Mouse (Mus musculus) hindbrain, embryonic 10.5 days (tissue): ENCODE data around the gene Zbtb40. TPM values are rescaled to one million over a fixed set of nuclear protein-coding genes. Genes with fewer than 3 reads are reported as not detected.

ENCODE experiments used
- DNase-seq: peaks from one replicate; pipeline ENCODE4 v3.0.0-alpha.2; 2017; ENCODE audit warnings: low spot score
- H3K27ac ChIP-seq: fragments of 300-500 bp; sonication (generic); 2 replicates; pipeline ENCODE4 v1.5.1; 2016; ENCODE audit warnings: mild to moderate bottlenecking, moderate library complexity
- H3K27me3 ChIP-seq: fragments of 300-500 bp; sonication (generic); 2 replicates; pipeline ENCODE4 v1.6.1; 2016; ENCODE audit warnings: mild to moderate bottlenecking; ENCODE audit not compliant: poor library complexity, insufficient read depth, severe bottlenecking
- H3K36me3 ChIP-seq: fragments of 300-500 bp; sonication (generic); 2 replicates; pipeline ENCODE4 v1.6.1; 2016; ENCODE audit warnings: mild to moderate bottlenecking, moderate library complexity
- H3K4me1 ChIP-seq: fragments of 300-500 bp; sonication (generic); replicated peaks from 2 replicates; pipeline ENCODE4 v1.6.1; 2016; ENCODE audit warnings: mild to moderate bottlenecking
- H3K4me3 ChIP-seq: fragments of 300-500 bp; sonication (generic); 2 replicates; pipeline ENCODE4 v1.5.1; 2016; ENCODE audit warnings: mild to moderate bottlenecking, moderate library complexity
- H3K9me3 ChIP-seq: fragments of 300-500 bp; sonication (generic); 2 replicates; pipeline ENCODE4 v1.6.1; 2016; ENCODE audit warnings: mild to moderate bottlenecking, moderate library complexity
- WGBS: fragments of 180-500 bp; shearing (Covaris S2); methylation state at CpG from one replicate; pipeline ENCODE4 v1.1.7; 2016; 5-methylcytosine and 5-hydroxymethylcytosine counted together
- polyA plus RNA-seq: library from polyadenylated mRNA; unstranded; fragments of >200 nt; fragmentation: Nextera tagmentation; extraction: Ambion mirVana; gene quantifications from 2 replicates; pipeline ENCODE4 v1.2.1, GENCODE M21; 2016

Gene Zbtb40
- 5.5 TPM in 2 replicates for polyA plus RNA-seq

- peak; percentile 98 for DNase-seq
- peak within 1 kb of the TSS; percentile 86 for H3K4me3 ChIP-seq
- under 1% methylated on average over 32 of the region's 32 CpGs for WGBS
These were observed at the start of gene Zbtb40 for GRCm38 (mm10) chr4:137048550-137049032. Zbtb40 (minus strand) TSS chr4:137048801.

DNA sequence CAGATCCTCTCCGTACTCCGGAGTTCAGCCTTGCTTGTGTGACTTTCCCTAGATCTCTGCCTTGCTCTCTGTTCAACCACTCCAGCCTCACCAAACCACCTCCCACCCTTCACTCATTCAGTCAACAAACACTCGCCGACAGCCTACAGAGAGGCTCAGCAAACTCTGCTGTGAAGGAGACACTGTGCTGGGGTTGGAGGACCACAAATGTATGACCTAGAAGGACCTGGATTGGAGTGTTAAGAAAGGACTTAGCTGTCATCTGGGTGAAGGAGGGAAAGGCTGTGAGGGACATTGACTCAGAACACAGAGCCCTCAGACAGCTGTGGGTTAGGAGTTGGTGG is 49.4 kb upstream of the Zbtb40 start:
- Histone ChIP-seq H3K27me3 (no peaks in the 10 kb centered on the region), H3K9me3 (no peaks in the 10 kb centered on the region), H3K4me1 (peaks cover 10% of the 10 kb centered on the region), H3K4me3 (no peak overlapping the region), H3K36me3 (no peaks in the 10 kb centered on the region), H3K27ac (no peak overlapping the region)
- WGBS: 79% methylated on average over 4 of the region's 4 CpGs
- DNase-seq: no peak

More at GRCm38 (mm10) chr4:137048550-137049032, at the start of gene Zbtb40:
- Histone ChIP-seq H3K4me1 (peaks cover 23% of the 10 kb centered on the region), H3K36me3 (no peaks in the 10 kb centered on the region), H3K9me3 (peaks cover 8% of the 10 kb centered on the region; the same call in 1 of the 2 replicates), H3K27ac (peak within 1 kb of the TSS; percentile 92), H3K27me3 (peaks cover 40% of the 10 kb centered on the region)

DNA sequence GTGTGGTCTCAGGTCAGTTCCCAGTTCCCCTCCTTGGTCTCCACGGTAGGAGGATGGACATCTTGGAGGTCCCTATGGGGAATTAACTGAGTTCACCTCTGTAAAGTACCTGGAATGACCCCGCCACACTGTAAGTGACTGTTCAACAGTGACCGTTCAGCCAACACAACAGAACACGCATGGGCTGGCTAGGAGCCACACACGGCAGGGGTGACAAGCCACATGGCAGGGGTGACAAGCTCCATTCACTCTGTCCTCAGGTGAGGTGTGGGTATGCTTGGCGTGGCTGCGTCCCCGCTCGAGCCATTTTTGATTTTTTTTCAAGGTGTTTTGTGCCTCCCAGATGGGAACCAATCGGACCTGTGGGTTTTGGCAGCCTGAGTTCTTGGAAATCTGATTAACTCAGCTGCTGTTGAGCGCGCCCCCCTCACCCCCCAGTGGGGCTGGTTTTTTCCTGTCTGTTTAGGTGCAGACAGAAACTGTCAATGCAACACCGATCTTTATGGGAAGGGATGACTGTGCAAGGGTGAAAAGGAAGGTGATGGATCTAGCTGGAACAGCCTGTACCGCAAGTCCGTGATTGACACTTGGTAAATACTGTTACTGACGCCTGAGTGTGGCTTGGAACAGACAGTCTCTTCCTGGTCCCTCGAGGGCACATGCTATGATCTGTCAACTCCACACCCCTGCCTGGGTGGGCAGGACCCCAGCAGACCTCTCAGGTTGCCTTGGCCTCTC is 48.8 kb upstream of the Zbtb40 start:
- WGBS: 82% methylated on average over 17 of the region's 17 CpGs
- no peak overlapping the region for H3K4me3 ChIP-seq
- no peak overlapping the region for H3K27ac ChIP-seq
- no peaks in the 10 kb centered on the region for H3K27me3 ChIP-seq
- H3K9me3 ChIP-seq: no peaks in the 10 kb centered on the region
- H3K4me1 ChIP-seq: peaks cover 10% of the 10 kb centered on the region
- H3K36me3 ChIP-seq: no peaks in the 10 kb centered on the region
- no peak for DNase-seq

GRCm38 (mm10) chr4:137096353-137096752 is 47.8 kb upstream of the Zbtb40 start:
- Histone ChIP-seq H3K36me3 (no peaks in the 10 kb centered on the region), H3K4me1 (peaks cover 10% of the 10 kb centered on the region), H3K4me3 (no peak overlapping the region), H3K27ac (no peak overlapping the region), H3K27me3 (no peaks in the 10 kb centered on the region), H3K9me3 (no peaks in the 10 kb centered on the region)
- WGBS: 61% methylated on average over 10 of the region's 10 CpGs
- no peak for DNase-seq

- no peaks in the 10 kb centered on the region for H3K36me3 ChIP-seq
- H3K4me1 ChIP-seq: peaks cover 11% of the 10 kb centered on the region
- peak; percentile 22 for DNase-seq
- no peak overlapping the region for H3K4me3 ChIP-seq
- 53% methylated on average over 18 of the region's 18 CpGs for WGBS
- no peak overlapping the region for H3K27ac ChIP-seq
- no peaks in the 10 kb centered on the region for H3K9me3 ChIP-seq
- H3K27me3 ChIP-seq: 0 out of 2 replicates have a peak, but pooled peaks cover 3% of the 10 kb centered on the region
These were observed 36.6 kb upstream of the Zbtb40 start for GRCm38 (mm10) chr4:137085083-137085810.

- Histone ChIP-seq H3K27me3 (peaks cover 3% of the 10 kb centered on the region; the same call in 1 of the 2 replicates), H3K4me3 (no peak overlapping the region), H3K9me3 (no peaks in the 10 kb centered on the region), H3K27ac (no peak overlapping the region), H3K4me1 (peaks cover 11% of the 10 kb centered on the region), H3K36me3 (no peaks in the 10 kb centered on the region)
- DNase-seq: no peak
- WGBS: 54% methylated on average over 2 of the region's 2 CpGs
These were observed 34.3 kb upstream of the Zbtb40 start for GRCm38 (mm10) chr4:137082866-137083265.

DNA sequence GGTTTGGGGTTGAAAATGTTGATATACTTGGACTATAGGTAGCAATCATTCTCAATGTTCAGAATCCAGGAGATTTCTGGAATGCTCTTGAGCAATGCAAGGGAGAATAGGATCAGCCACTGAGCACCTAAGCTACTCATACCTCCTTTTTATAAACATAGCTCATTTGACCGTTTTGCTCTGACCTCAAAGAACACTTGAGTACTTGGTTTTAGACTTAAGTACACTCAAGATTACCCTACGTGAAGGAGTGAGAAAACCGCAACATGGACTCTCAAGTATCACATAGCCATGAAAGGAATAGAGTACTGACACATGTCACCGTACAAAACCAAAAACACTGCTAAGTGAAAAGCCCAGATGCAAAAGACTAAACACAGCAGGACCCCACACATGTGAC is 32.8 kb upstream of the Zbtb40 start:
- H3K4me3 ChIP-seq: no peak overlapping the region
- H3K9me3 ChIP-seq: no peaks in the 10 kb centered on the region
- peaks cover 11% of the 10 kb centered on the region for H3K4me1 ChIP-seq
- H3K36me3 ChIP-seq: no peaks in the 10 kb centered on the region
- no peak for DNase-seq
- no peak overlapping the region for H3K27ac ChIP-seq
- 94% methylated on average over 4 of the region's 4 CpGs for WGBS
- no peaks in the 10 kb centered on the region; the same call in 1 of the 2 replicates for H3K27me3 ChIP-seq

DNA sequence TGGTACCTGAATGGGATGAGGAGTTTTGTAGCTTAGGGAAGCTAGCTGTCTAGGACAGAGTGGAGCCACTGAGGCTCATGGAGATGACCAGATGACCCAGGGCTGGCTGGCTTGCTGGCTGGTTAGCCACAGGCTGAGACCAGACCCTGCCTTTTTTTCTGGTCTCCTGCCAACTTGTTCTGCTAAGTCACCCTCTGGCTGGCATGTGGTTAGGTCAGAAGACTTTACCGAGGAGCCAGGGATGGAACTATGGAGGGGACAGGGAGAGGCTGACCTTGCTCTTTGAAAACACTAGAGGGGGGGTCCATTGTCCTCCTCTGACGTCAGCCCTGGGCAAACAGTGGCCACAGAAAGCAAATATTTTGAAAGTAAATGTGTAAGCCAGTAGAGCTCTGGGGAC is 28.6 kb upstream of the Zbtb40 start:
- WGBS: 51% methylated on average over 2 of the region's 2 CpGs
- no peaks in the 10 kb centered on the region for H3K9me3 ChIP-seq
- no peak for DNase-seq

GRCm38 (mm10) chr4:137071204-137071603 is 22.6 kb upstream of the Zbtb40 start:
- no peaks in the 10 kb centered on the region for H3K36me3 ChIP-seq
- H3K9me3 ChIP-seq: no peaks in the 10 kb centered on the region
- DNase-seq: no peak
- 83% methylated on average over 6 of the region's 6 CpGs for WGBS
- H3K27me3 ChIP-seq: peaks cover 6% of the 10 kb centered on the region
- no peak overlapping the region for H3K4me3 ChIP-seq
- no peak overlapping the region for H3K27ac ChIP-seq
- peaks cover 16% of the 10 kb centered on the region for H3K4me1 ChIP-seq

More for the DNA sequence above, 28.6 kb upstream of the Zbtb40 start:
- Histone ChIP-seq H3K4me1 (no peaks in the 10 kb centered on the region), H3K36me3 (no peaks in the 10 kb centered on the region), H3K4me3 (no peak overlapping the region), H3K27ac (no peak overlapping the region), H3K27me3 (no peaks in the 10 kb centered on the region; the same call in 1 of the 2 replicates)

GRCm38 (mm10) chr4:137068491-137068890 is 19.9 kb upstream of the Zbtb40 start:
- DNase-seq: no peak
- 46% methylated on average over 8 of the region's 8 CpGs for WGBS

GRCm38 (mm10) chr4:137065846-137066245 is 17.2 kb upstream of the Zbtb40 start:
- 71% methylated on average over 6 of the region's 6 CpGs for WGBS
- Histone ChIP-seq H3K27ac (no peak overlapping the region), H3K27me3 (peaks cover 6% of the 10 kb centered on the region), H3K9me3 (no peaks in the 10 kb centered on the region), H3K36me3 (no peaks in the 10 kb centered on the region), H3K4me1 (peaks cover 16% of the 10 kb centered on the region), H3K4me3 (no peak overlapping the region)
- DNase-seq: no peak

More at GRCm38 (mm10) chr4:137068491-137068890, 19.9 kb upstream of the Zbtb40 start:
- H3K4me3 ChIP-seq: no peak overlapping the region
- H3K36me3 ChIP-seq: no peaks in the 10 kb centered on the region
- H3K4me1 ChIP-seq: peaks cover 16% of the 10 kb centered on the region
- H3K9me3 ChIP-seq: no peaks in the 10 kb centered on the region
- H3K27ac ChIP-seq: no peak overlapping the region
- peaks cover 6% of the 10 kb centered on the region for H3K27me3 ChIP-seq

DNA sequence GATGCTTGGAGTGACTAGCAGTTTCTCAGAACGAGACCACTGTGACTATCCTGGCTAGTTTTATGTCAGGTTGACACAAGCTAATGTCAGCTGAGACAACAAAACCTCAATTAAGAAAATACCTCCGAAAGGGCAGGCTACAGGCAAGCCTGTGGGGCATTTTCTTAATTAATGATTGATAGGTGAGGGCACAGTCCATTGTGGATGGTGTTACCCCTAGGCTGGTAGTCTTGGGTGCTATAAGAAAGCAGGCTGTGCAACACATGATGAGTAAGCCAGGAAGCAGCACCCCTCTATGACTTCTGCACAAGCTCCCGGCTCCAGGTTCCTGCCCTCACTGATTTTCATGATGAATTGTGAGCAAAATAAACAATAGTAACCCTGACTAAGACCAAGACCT is 6.3 kb upstream of the Zbtb40 start:
- no peaks in the 10 kb centered on the region for H3K36me3 ChIP-seq
- peaks cover 52% of the 10 kb centered on the region for H3K27me3 ChIP-seq
- H3K9me3 ChIP-seq: peaks cover 1% of the 10 kb centered on the region; the same call in 1 of the 2 replicates
- H3K4me3 ChIP-seq: no peak overlapping the region
- peaks cover 11% of the 10 kb centered on the region; the same call in 1 of the 2 replicates for H3K4me1 ChIP-seq
- H3K27ac ChIP-seq: no peak overlapping the region
- DNase-seq: no peak
- WGBS: 74% methylated on average over 3 of the region's 3 CpGs

DNA sequence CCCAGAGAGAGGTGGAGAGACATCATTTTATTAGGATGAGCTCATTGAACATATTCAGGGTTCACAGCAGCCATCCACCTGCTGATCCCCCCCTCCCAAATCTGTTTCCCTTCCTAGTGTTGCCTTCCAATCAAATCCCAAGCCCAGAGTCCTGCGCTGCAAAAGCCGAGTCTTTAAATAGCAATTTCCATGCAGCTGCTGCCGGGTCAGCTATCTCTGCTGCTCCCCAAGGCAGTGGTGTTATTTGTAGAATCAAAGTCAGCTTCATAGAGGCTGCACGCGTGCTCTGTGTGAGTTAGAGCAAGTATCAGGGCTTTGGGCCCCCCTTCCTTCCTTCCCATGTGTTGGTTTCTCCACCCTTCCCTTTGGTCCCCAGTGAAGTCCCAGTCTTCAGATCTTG is 5.2 kb upstream of the Zbtb40 start:
- 82% methylated on average over 5 of the region's 5 CpGs for WGBS
- Histone ChIP-seq H3K9me3 (peaks cover 8% of the 10 kb centered on the region; the same call in 1 of the 2 replicates), H3K27ac (no peak overlapping the region), H3K36me3 (no peaks in the 10 kb centered on the region), H3K27me3 (peaks cover 58% of the 10 kb centered on the region), H3K4me1 (peaks cover 11% of the 10 kb centered on the region; the same call in 1 of the 2 replicates), H3K4me3 (no peak overlapping the region)
- no peak for DNase-seq
